Mouse (Mus musculus) thymus, adult 2 months (tissue): ENCODE data around the gene Tfr2.

Experiments used
- CTCF ChIP-seq: fragments of 200-500 bp; IDR thresholded peaks from 2 replicates; pipeline ENCODE4 v1.5.1; 2012; ENCODE audit warnings: mild to moderate bottlenecking, control low read depth, low read length, moderate library complexity, borderline replicate concordance; ENCODE audit not compliant: control insufficient read depth, poor library complexity, insufficient read depth; ENCODE audit errors: extremely low read depth
- POLR2A ChIP-seq: fragments of 200-500 bp; IDR thresholded peaks from 2 replicates; pipeline ENCODE4 v1.6.1; 2012; ENCODE audit warnings: mild to moderate bottlenecking, low read length, control low read depth, moderate library complexity; ENCODE audit not compliant: control insufficient read depth, poor library complexity, insufficient read depth; ENCODE audit errors: extremely low read depth

DNA sequence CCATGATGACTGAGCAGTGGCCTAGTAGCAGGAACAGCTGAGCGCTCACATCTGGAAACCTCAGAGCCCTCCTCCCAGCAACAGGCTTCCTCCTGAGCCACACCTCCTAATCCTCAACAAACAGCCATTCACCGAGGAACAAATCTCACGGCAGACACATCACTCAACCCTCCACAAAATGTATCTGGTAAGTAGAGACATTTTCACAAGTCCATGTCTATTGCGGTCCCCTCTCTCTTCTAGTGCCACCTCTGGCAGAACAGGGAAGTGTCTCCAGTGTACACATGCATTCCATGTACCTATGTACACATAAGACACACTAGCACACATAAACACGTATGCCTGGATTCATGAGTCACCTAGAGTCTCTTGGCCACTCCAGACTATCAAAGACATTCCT is 18.5 kb upstream of the Tfr2 start:
- TF ChIP-seq CTCF: no peak
- TF ChIP-seq POLR2A: no peak
